In the genomic region with DNA sequence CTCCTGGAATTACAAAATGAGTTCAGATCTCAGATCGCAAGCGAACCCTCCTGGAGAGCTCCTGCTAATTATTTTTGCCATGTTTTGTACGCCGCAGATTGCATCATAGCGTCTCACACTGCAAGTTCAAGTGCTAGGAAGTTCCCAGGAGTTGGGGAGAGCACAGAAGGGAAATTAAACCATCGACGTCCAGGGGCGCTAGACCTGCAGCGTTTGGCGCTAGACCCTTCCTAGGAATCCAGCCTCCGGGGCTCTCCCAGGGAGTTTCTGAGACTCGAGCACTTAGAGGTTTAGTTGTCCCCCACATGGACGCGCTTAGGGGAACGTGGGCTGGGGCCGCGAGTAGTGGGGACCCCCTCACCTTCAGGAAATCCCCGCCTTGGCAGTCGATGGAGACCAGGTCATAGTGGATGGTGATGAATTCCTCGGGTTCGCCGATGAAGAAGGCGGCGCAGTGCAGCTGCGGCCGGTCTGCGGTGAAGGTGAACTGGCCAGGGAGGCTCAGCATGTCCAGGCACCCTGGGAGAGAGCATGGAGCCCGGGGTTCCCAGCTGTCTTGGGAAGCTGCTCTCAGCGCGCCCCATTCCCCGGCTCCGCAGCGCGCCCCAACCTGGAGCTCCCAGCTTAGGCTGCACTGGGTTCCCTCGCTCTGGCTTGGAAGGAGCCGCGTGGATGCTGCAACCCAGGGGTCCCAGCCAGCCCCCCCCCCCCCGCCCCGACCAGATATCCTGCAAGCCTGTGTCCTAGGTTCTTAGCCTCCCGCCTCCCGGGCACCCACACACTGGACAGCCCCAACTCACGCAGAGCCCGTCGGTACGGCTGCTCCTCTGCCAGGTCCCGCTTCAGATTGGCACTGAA, we compare ENCODE assay signal across 8 mouse cellular contexts. TPM values are rescaled to one million over a fixed set of nuclear protein-coding genes. Genes with fewer than 3 reads are reported as not detected.
DNase-seq lines count a peak whose midpoint lies in the region; ATAC-seq lines count a peak whose summit lies in the region.

No protein-coding gene starts in this region.

- H3K27me3 ChIP-seq in embryonic facial prominence, embryonic 12.5 days, result peaks cover 45% of the 10 kb centered on the region
- H3K27me3 ChIP-seq in hindbrain, embryonic 14.5 days (ENCODE audit: control insufficient read depth, insufficient read depth, low read length), result peaks cover 34% of the 10 kb centered on the region
- peaks cover 15% of the 10 kb centered on the region for H3K27me3 ChIP-seq in midbrain, embryonic 11.5 days (ENCODE audit: control insufficient read depth, insufficient read depth, low read length)

- peak overlapping the region; percentile 43 for H3K4me3 ChIP-seq in embryonic facial prominence, embryonic 12.5 days
- peak overlapping the region; percentile 35 for H3K4me3 ChIP-seq in hindbrain, embryonic 14.5 days (replicated peaks; ENCODE audit: low read length)
- peak overlapping the region; percentile 34 for H3K4me3 ChIP-seq in midbrain, embryonic 11.5 days (ENCODE audit: low read depth, low read length)

- under 1% methylated on average over 43 of the region's 46 CpGs for WGBS in embryonic facial prominence, embryonic 12.5 days
- under 1% methylated on average over 45 of the region's 46 CpGs for whole genome bisulfite sequencing in hindbrain, embryonic 14.5 days
- WGBS in midbrain, embryonic 11.5 days, result 1% methylated on average over 44 of the region's 46 CpGs

- peak overlapping the region; percentile 85 for H3K4me2 ChIP-seq in embryonic facial prominence, embryonic 12.5 days (replicated peaks)
- H3K4me2 ChIP-seq in hindbrain, embryonic 14.5 days (replicated peaks), result peak overlapping the region; percentile 67
- peak overlapping the region; percentile 70 for H3K4me2 ChIP-seq in midbrain, embryonic 11.5 days

- H3K9me3 ChIP-seq in embryonic facial prominence, embryonic 12.5 days, result no peaks in the 10 kb centered on the region
- no peaks in the 10 kb centered on the region for H3K9me3 ChIP-seq in hindbrain, embryonic 14.5 days (ENCODE audit: control insufficient read depth, low read length)
- no peaks in the 10 kb centered on the region for H3K9me3 ChIP-seq in midbrain, embryonic 11.5 days (ENCODE audit: control insufficient read depth, low read length)

- H3K9ac ChIP-seq in embryonic facial prominence, embryonic 12.5 days, result peak overlapping the region; percentile 24
- peak overlapping the region; percentile 48 for H3K9ac ChIP-seq in hindbrain, embryonic 14.5 days
- H3K9ac ChIP-seq in midbrain, embryonic 11.5 days (ENCODE audit: low read length), result peak overlapping the region; percentile 40; the same call in 1 of the 2 replicates

- no peak overlapping the region for H3K27ac ChIP-seq in embryonic facial prominence, embryonic 12.5 days
- H3K27ac ChIP-seq in hindbrain, embryonic 14.5 days, result no peak overlapping the region
- H3K27ac ChIP-seq in midbrain, embryonic 11.5 days (ENCODE audit: low read depth, low read length), result no peak overlapping the region

- H3K4me1 ChIP-seq in embryonic facial prominence, embryonic 12.5 days, result peaks cover 10% of the 10 kb centered on the region
- H3K4me1 ChIP-seq in hindbrain, embryonic 14.5 days (replicated peaks; ENCODE audit: control insufficient read depth, insufficient read depth, low read length), result peaks cover 12% of the 10 kb centered on the region; the same call in 1 of the 2 replicates
- peaks cover 9% of the 10 kb centered on the region; the same call in 1 of the 2 replicates for H3K4me1 ChIP-seq in midbrain, embryonic 11.5 days (ENCODE audit: control insufficient read depth, insufficient read depth, low read length)

- peak; percentile 82 for ATAC-seq in embryonic facial prominence, embryonic 12.5 days (ENCODE audit: insufficient number of reproducible peaks, insufficient read depth, low FRiP score, low TSS enrichment)
- ATAC-seq in hindbrain, embryonic 14.5 days (ENCODE audit: low FRiP score), result peak; percentile 48; the same call in 1 of the 2 replicates
- peak; percentile 65 for ATAC-seq in midbrain, embryonic 11.5 days (ENCODE audit: low FRiP score)

- peak; percentile 3 for DNase-seq in ovary, postnatal 10 days (ENCODE audit: low spot score)
- no peak for DNase-seq in ovary, adult 18-20 months (ENCODE audit: low spot score)
- peak; percentile 62 for DNase-seq in hindbrain, embryonic 14.5 days (ENCODE audit: low spot score)
- peak; percentile 95 for DNase-seq in midbrain, embryonic 11.5 days (ENCODE audit: low spot score, missing footprints)
- DNase-seq in thymus, postnatal 36 days, result no peak
- no peak for DNase-seq in cerebellum, adult 9-10 months
- no peak for DNase-seq in cerebellum, adult 11-12 months

- no peaks in the 10 kb centered on the region for H3K36me3 ChIP-seq in embryonic facial prominence, embryonic 12.5 days
- no peaks in the 10 kb centered on the region for H3K36me3 ChIP-seq in hindbrain, embryonic 14.5 days (replicated peaks; ENCODE audit: control insufficient read depth, insufficient read depth)
- no peaks in the 10 kb centered on the region for H3K36me3 ChIP-seq in midbrain, embryonic 11.5 days (ENCODE audit: control insufficient read depth, insufficient read depth, low read length)

RNA-seq across cellular contexts. Expression of a gene that starts 1.1 kb away (rescaled TPM):
- 3.5 and 4.9 TPM in 2 replicates for polyA plus RNA-seq in embryonic facial prominence, embryonic 12.5 days (2016; fragmentation: Nextera tagmentation; extraction: Ambion mirVana)
- 10.4 and 11.7 TPM in 2 replicates for polyA plus RNA-seq in hindbrain, embryonic 14.5 days (2014; fragmentation: Nextera tagmentation; extraction: Ambion mirVana)
- 1.9 TPM in 2 replicates for polyA plus RNA-seq in midbrain, embryonic 11.5 days (2014; fragmentation: Nextera tagmentation; extraction: Ambion mirVana)

RNA-seq across cellular contexts. Expression of a gene that starts 34.9 kb away (rescaled TPM):
- polyA plus RNA-seq in embryonic facial prominence, embryonic 12.5 days (2016; fragmentation: Nextera tagmentation; extraction: Ambion mirVana), result 1.6 and 4.2 TPM in 2 replicates
- polyA plus RNA-seq in hindbrain, embryonic 14.5 days (2014; fragmentation: Nextera tagmentation; extraction: Ambion mirVana), result not detected in 2 replicates
- not detected in 2 replicates for polyA plus RNA-seq in midbrain, embryonic 11.5 days (2014; fragmentation: Nextera tagmentation; extraction: Ambion mirVana)

Comparison
In these comparisons a context has a peak if more than half of its experiments do, and no peak if none do; other contexts are left out.
1. DNase-seq: peak in ovary, postnatal 10 days (single experiment), hindbrain, embryonic 14.5 days (single experiment) and midbrain, embryonic 11.5 days (single experiment); none in ovary, adult 18-20 months (single experiment), thymus, postnatal 36 days (0 of 2), cerebellum, adult 9-10 months (single experiment) and cerebellum, adult 11-12 months (single experiment).
2. Peak in every context shown above with its lines, with median percentiles within 50 percentile points of each other: ATAC-seq, H3K4me2 ChIP-seq, H3K4me3 ChIP-seq and H3K9ac ChIP-seq.